Comparison of ENCODE assay signal across 24 mouse cellular contexts in genomic region chr6:126910727-126911126, GRCm38 (mm10). TPM values are rescaled to one million over a fixed set of nuclear protein-coding genes. Genes with fewer than 3 reads are reported as not detected.
DNase-seq lines count a peak whose midpoint lies in the region; ATAC-seq and TF ChIP-seq lines count a peak whose summit lies in the region.
"Had no signal": no experiment of that assay in that cellular context is flagged by ENCODE, and none has a peak within 500 bp of the region (broad histone marks: within the 10 kb centered on the region; RNA-seq: fewer than 3 reads in every experiment).

No protein-coding gene starts in this region.

- ATAC-seq in hindbrain, embryonic 16.5 days = no peak
- ATAC-seq: forebrain, embryonic 16.5 days had no signal

- H3K27ac ChIP-seq in brown adipose tissue, adult 24 weeks (replicated peaks; ENCODE audit: low read depth, low read length) = no peak overlapping the region
- H3K27ac ChIP-seq in hindbrain, embryonic 16.5 days (ENCODE audit: low read depth, low read length) = no peak overlapping the region
- no peak overlapping the region for H3K27ac ChIP-seq in kidney, adult 2 months (ENCODE audit: insufficient read depth, low read depth, low read length)
- H3K27ac ChIP-seq: embryonic facial prominence, embryonic 10.5 days; limb, embryonic 13.5 days had no signal

- TF ChIP-seq POLR2A in kidney, adult 2 months (IDR thresholded peaks at IDR 0.05; ENCODE audit: low read depth, low read length) = no peak

- H3K9ac ChIP-seq in hindbrain, embryonic 16.5 days (ENCODE audit: low read depth, low read length) = no peak overlapping the region
- H3K9ac ChIP-seq: limb, embryonic 13.5 days had no signal

- H3K4me1 ChIP-seq in brown adipose tissue, adult 24 weeks (ENCODE audit: control insufficient read depth, insufficient read depth, insufficient read length, low read length) = no peaks in the 10 kb centered on the region
- H3K4me1 ChIP-seq in hindbrain, embryonic 16.5 days (ENCODE audit: control insufficient read depth, insufficient read depth, low read depth, low read length) = no peaks in the 10 kb centered on the region
- H3K4me1 ChIP-seq in kidney, adult 2 months (ENCODE audit: control insufficient read depth, insufficient read depth, low read length) = no peaks in the 10 kb centered on the region
- H3K4me1 ChIP-seq: limb, embryonic 13.5 days had no signal

- TF ChIP-seq CTCF in kidney, adult 2 months (conservative IDR thresholded peaks at IDR 0.05; ENCODE audit: insufficient read depth, insufficient read length, low read depth, low read length) = no peak

- DNase-seq in layer of hippocampus, adult 9-10 months (ENCODE audit: low spot score) = peak; percentile 4
- DNase-seq in layer of hippocampus, postnatal 10 days (ENCODE audit: low spot score in 2 of 2) = no peak
- peak; percentile 7 for DNase-seq in CD4-positive helper T cell, adult 2 months (ENCODE audit: low read depth, low spot score)
- DNase-seq in naive thymus-derived CD4-positive, alpha-beta T cell, adult 2 months (ENCODE audit: low read depth) = peak; percentile 29
- DNase-seq in cerebellum, adult 18-20 months = no peak
- no peak for DNase-seq in kidney, adult 2 months
- DNase-seq: cerebellum, adult 11 months; cerebellum, postnatal 25 days; heart, postnatal 4 days; kidney, postnatal 25 days; lung, postnatal 14 days had no signal

- H3K9me3 ChIP-seq in hindbrain, embryonic 16.5 days (ENCODE audit: control insufficient read depth, low read length) = no peaks in the 10 kb centered on the region
- H3K9me3 ChIP-seq: embryonic facial prominence, embryonic 10.5 days; limb, embryonic 13.5 days had no signal

- H3K4me2 ChIP-seq in hindbrain, embryonic 16.5 days (ENCODE audit: low read length) = no peak overlapping the region
- H3K4me2 ChIP-seq: limb, embryonic 13.5 days had no signal

- WGBS in hindbrain, embryonic 16.5 days = 81% methylated on average over 4 of the region's 4 CpGs
- WGBS in kidney, adult 2 months = 70% methylated on average over 4 of the region's 4 CpGs

- H3K4me3 ChIP-seq in brown adipose tissue, adult 24 weeks (ENCODE audit: insufficient read depth, low read depth, low read length) = peak overlapping the region; percentile 31; the same call in 1 of the 2 replicates
- H3K4me3 ChIP-seq in hindbrain, embryonic 16.5 days (ENCODE audit: low read length) = no peak overlapping the region
- H3K4me3 ChIP-seq in kidney, adult 2 months (ENCODE audit: insufficient read depth, low read depth, low read length) = no peak overlapping the region
- H3K4me3 ChIP-seq: embryonic facial prominence, embryonic 10.5 days; limb, embryonic 13.5 days had no signal

- H3K27me3 ChIP-seq in hindbrain, embryonic 16.5 days (replicated peaks; ENCODE audit: control insufficient read depth, insufficient read depth, low read length) = no peaks in the 10 kb centered on the region; the same call in 1 of the 2 replicates
- H3K27me3 ChIP-seq in kidney, adult 2 months (replicated peaks; ENCODE audit: control insufficient read depth, insufficient read depth, low read length) = no peaks in the 10 kb centered on the region
- H3K27me3 ChIP-seq: limb, embryonic 13.5 days had no signal

- no peaks in the 10 kb centered on the region for H3K36me3 ChIP-seq in hindbrain, embryonic 16.5 days (ENCODE audit: control insufficient read depth, insufficient read depth, low read length)
- H3K36me3 ChIP-seq in kidney, adult 2 months (ENCODE audit: control insufficient read depth, insufficient read depth, low read length) = no peaks in the 10 kb centered on the region
- H3K36me3 ChIP-seq: embryonic facial prominence, embryonic 10.5 days; limb, embryonic 13.5 days had no signal

RNA-seq across cellular contexts. Expression of gene Dyrk4, which starts 10.9 kb away (rescaled TPM):
- under 1 TPM; 0.13 to 0.32 TPM for total RNA-seq in layer of hippocampus, postnatal 10 days (2021)
- not detected in 2 replicates for polyA plus RNA-seq in brown adipose tissue, adult 24 weeks (2012; ENCODE audit: insufficient read depth, insufficient read length, missing spikeins)
- polyA plus RNA-seq in hindbrain, embryonic 16.5 days (2015; fragmentation: Nextera tagmentation; extraction: Ambion mirVana) = 0.14 TPM in 1 of 2 replicates, not detected in the other
- polyA plus RNA-seq in kidney, adult 2 months (2012; rRNA removed) = not detected in 2 replicates
- total RNA-seq: adrenal gland, adult 18-20 months; heart, postnatal 4 days; MEL; midbrain, postnatal 0 days had no signal
- polyA plus RNA-seq: embryonic facial prominence, embryonic 10.5 days; forebrain, embryonic 16.5 days; heart, embryonic 14.5 days; intestine, embryonic 14.5 days; limb, embryonic 13.5 days had no signal

RNA-seq across cellular contexts. Expression of gene Rad51ap1, which starts 28.7 kb away (rescaled TPM):
- total RNA-seq in layer of hippocampus, postnatal 10 days (2021) = 1 to 10 TPM; 5.4 to 5.8 TPM
- 1.3 TPM in 1 of 2 replicates, not detected in the other for polyA plus RNA-seq in brown adipose tissue, adult 24 weeks (2012; ENCODE audit: insufficient read depth, insufficient read length, missing spikeins)
- 15.2 and 17.1 TPM in 2 replicates for polyA plus RNA-seq in hindbrain, embryonic 16.5 days (2015; fragmentation: Nextera tagmentation; extraction: Ambion mirVana)
- 0.54 and 0.75 TPM in 2 replicates for polyA plus RNA-seq in kidney, adult 2 months (2012; rRNA removed)

RNA-seq across cellular contexts. Expression of gene D6Wsu163e, which starts 29.0 kb away (rescaled TPM):
- total RNA-seq in layer of hippocampus, postnatal 10 days (2021) = 10 to 100 TPM; 32.4 to 35.0 TPM
- 15.9 and 23.6 TPM in 2 replicates for polyA plus RNA-seq in brown adipose tissue, adult 24 weeks (2012; ENCODE audit: insufficient read depth, insufficient read length, missing spikeins)
- polyA plus RNA-seq in hindbrain, embryonic 16.5 days (2015; fragmentation: Nextera tagmentation; extraction: Ambion mirVana) = 30.2 and 32.2 TPM in 2 replicates
- polyA plus RNA-seq in kidney, adult 2 months (2012; rRNA removed) = 5.9 and 8.7 TPM in 2 replicates

RNA-seq across cellular contexts. Expression of gene Akap3, which starts 57.8 kb away (rescaled TPM):
- under 1 TPM in 1 of 2 experiments, not detected in 1; 0.18 TPM for total RNA-seq in layer of hippocampus, postnatal 10 days (2021)
- polyA plus RNA-seq in brown adipose tissue, adult 24 weeks (2012; ENCODE audit: insufficient read depth, insufficient read length, missing spikeins) = not detected in 2 replicates
- polyA plus RNA-seq in hindbrain, embryonic 16.5 days (2015; fragmentation: Nextera tagmentation; extraction: Ambion mirVana) = 0.11 and 0.25 TPM in 2 replicates
- 0.11 and 0.18 TPM in 2 replicates for polyA plus RNA-seq in kidney, adult 2 months (2012; rRNA removed)
- total RNA-seq: adrenal gland, adult 18-20 months; heart, postnatal 4 days; MEL had no signal
- polyA plus RNA-seq: C2C12; heart, embryonic 14.5 days; limb, embryonic 13.5 days; liver, embryonic 16.5 days; neural tube, embryonic 11.5 days had no signal

Comparison
In these comparisons a context has a peak if more than half of its experiments do, and no peak if none do; other contexts are left out.
1. DNase-seq: peak in layer of hippocampus, adult 9-10 months (single experiment), CD4-positive helper T cell, adult 2 months (single experiment) and naive thymus-derived CD4-positive, alpha-beta T cell, adult 2 months (single experiment); none in layer of hippocampus, postnatal 10 days (0 of 2), cerebellum, adult 18-20 months (0 of 2) and kidney, adult 2 months (single experiment).